Mouse (Mus musculus) hindbrain, embryonic 14.5 days (tissue): ENCODE measurements around the gene Fam160a1. TPM values are rescaled to one million over a fixed set of nuclear protein-coding genes. Genes with fewer than 3 reads are reported as not detected.

Experiments used
- ATAC-seq: fragments of 200-750 bp; cut with Nextera tagmentation; 2 replicates; pipeline ENCODE4 v1.8.0; 2017; ENCODE audit warnings: moderate number of reproducible peaks, mild to moderate bottlenecking, moderate TSS enrichment, moderate library complexity; ENCODE audit not compliant: low FRiP score
- DNase-seq: peaks from one replicate; pipeline ENCODE4 v3.0.0-alpha.2; 2015; ENCODE audit warnings: low spot score
- H3K27ac ChIP-seq: fragments of 300-500 bp; sonication (generic); 2 replicates; pipeline ENCODE4 v1.5.1; 2014; ENCODE audit warnings: mild to moderate bottlenecking, moderate library complexity
- H3K27me3 ChIP-seq: fragments of 300-500 bp; sonication (generic); 2 replicates; pipeline ENCODE4 v1.6.1; 2014; ENCODE audit warnings: mild to moderate bottlenecking, low read length, mixed read lengths; ENCODE audit not compliant: control insufficient read depth, insufficient read depth
- H3K36me3 ChIP-seq: fragments of 300-500 bp; sonication (generic); replicated peaks from 2 replicates; pipeline ENCODE4 v1.6.1; 2014; ENCODE audit not compliant: control insufficient read depth, insufficient read depth
- H3K4me1 ChIP-seq: fragments of 300-500 bp; sonication (generic); replicated peaks from 2 replicates; pipeline ENCODE4 v1.6.1; 2014; ENCODE audit warnings: antibody characterized with exemption, low read length, mixed read lengths; ENCODE audit not compliant: control insufficient read depth, insufficient read depth
- H3K4me2 ChIP-seq: fragments of 300-500 bp; sonication (generic); replicated peaks from 2 replicates; pipeline ENCODE4 v1.6.1; 2014; ENCODE audit warnings: mild to moderate bottlenecking, moderate library complexity
- H3K4me3 ChIP-seq: fragments of 300-500 bp; sonication (generic); replicated peaks from 2 replicates; pipeline ENCODE4 v1.5.1; 2014; ENCODE audit warnings: mild to moderate bottlenecking, low read length
- H3K9ac ChIP-seq: fragments of 300-500 bp; sonication (generic); 2 replicates; pipeline ENCODE4 v1.6.1; 2014
- H3K9me3 ChIP-seq: fragments of 300-500 bp; sonication (generic); 2 replicates; pipeline ENCODE4 v1.6.1; 2016; ENCODE audit warnings: low read length; ENCODE audit not compliant: control insufficient read depth
- WGBS: fragments of 180-500 bp; shearing (Covaris S2); extraction: QIAGEN DNeasy Blood & Tissue Kit; methylation state at CpG from one replicate; pipeline ENCODE4 v1.1.7; 2014; 5-methylcytosine and 5-hydroxymethylcytosine counted together
- polyA plus RNA-seq: library from polyadenylated mRNA; unstranded; fragments of >200 nt; fragmentation: Nextera tagmentation; extraction: Ambion mirVana; gene quantifications from 2 replicates; pipeline ENCODE4 v1.2.1, GENCODE M21; 2014

Fam160a1 gene
- polyA plus RNA-seq, 1 experiment from 2014 or later = 0.37 TPM

DNA sequence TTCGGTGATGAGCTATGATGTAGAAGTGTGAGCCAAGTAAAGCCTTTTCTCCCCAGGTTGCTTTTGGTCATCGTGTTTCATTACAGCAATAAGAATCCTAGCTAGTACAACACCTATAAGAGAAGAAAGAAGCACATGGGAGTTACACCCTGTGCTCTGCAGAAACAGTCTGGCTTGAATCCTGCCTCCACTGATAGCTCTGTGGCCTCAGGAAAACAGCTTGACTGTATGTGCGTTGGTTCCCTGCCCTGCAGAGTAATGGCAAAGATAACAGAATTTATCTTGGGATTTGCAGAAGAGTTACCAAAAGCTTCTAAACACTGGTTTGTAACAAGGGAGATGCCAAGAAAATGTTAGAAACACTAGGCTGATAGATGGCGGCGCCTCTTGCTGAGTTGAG, 5.1 kb downstream of the Fam160a1 start:
- WGBS = 93% methylated on average over 5 of the region's 5 CpGs
- no peak overlapping the region for H3K9ac ChIP-seq

DNA sequence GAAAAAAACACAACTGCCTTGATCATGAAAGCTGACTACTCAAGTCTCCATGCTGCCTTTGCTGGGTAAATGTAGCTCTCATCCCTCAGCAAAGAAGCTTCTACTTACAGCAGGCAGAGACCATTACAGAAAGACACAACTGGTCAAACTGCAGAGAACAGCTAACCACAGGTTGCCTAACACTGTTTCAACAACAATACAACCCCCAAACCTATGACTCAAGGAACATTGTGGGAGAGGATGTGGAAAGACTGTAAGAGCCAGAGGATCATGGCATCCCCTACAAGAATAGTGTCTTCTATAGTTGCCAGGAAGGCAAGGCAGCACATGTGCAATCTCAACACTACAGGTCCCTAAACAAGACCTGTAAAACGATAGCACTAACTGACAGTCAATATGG, 23.9 kb downstream of the Fam160a1 start:
- WGBS = 33% methylated on average over 1 of the region's 1 CpGs
- no peaks in the 10 kb centered on the region for H3K36me3 ChIP-seq
- no peaks in the 10 kb centered on the region for H3K9me3 ChIP-seq
- H3K27me3 ChIP-seq = no peaks in the 10 kb centered on the region
- no peaks in the 10 kb centered on the region for H3K4me1 ChIP-seq
- H3K4me3 ChIP-seq = no peak overlapping the region
- ATAC-seq (no peak), DNase-seq (no peak)
- H3K9ac ChIP-seq = no peak overlapping the region
- no peak overlapping the region for H3K27ac ChIP-seq
- no peak overlapping the region for H3K4me2 ChIP-seq

More for the DNA sequence above, 5.1 kb downstream of the Fam160a1 start:
- no peaks in the 10 kb centered on the region for H3K9me3 ChIP-seq
- no peak overlapping the region for H3K4me2 ChIP-seq
- no peak overlapping the region for H3K4me3 ChIP-seq
- no peaks in the 10 kb centered on the region for H3K36me3 ChIP-seq
- no peaks in the 10 kb centered on the region for H3K27me3 ChIP-seq
- DNase-seq (no peak), ATAC-seq (no peak)
- H3K4me1 ChIP-seq = no peaks in the 10 kb centered on the region
- no peak overlapping the region for H3K27ac ChIP-seq

DNA sequence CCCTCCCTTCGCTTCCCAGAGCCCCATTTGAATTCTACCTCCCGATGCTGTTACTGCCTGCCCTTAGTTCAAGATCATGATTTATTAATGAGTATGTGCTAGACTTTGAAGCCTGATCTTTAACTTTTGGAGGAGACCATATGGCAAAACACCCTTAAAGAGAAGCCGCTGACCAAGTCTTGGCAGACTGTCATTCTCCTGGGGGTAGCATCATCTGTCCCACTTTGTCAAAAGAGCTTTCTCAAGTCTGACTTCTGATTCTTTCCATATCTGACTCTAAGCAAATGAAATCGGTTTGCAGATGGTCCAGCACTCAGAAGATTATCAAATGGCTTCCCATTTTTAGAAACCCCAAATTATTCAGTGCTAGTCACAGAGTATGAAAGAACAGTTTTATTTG, 27.3 kb downstream of the Fam160a1 start:
- Histone ChIP-seq H3K9me3 (no peaks in the 10 kb centered on the region), H3K4me3 (no peak overlapping the region), H3K9ac (no peak overlapping the region), H3K27me3 (no peaks in the 10 kb centered on the region), H3K27ac (no peak overlapping the region), H3K36me3 (no peaks in the 10 kb centered on the region), H3K4me1 (no peaks in the 10 kb centered on the region), H3K4me2 (no peak overlapping the region)
- WGBS = 52% methylated on average over 4 of the region's 4 CpGs
- ATAC-seq (no peak), DNase-seq (no peak)

- Histone ChIP-seq H3K27ac (no peak overlapping the region), H3K4me3 (no peak overlapping the region), H3K27me3 (no peaks in the 10 kb centered on the region), H3K4me1 (no peaks in the 10 kb centered on the region), H3K9me3 (no peaks in the 10 kb centered on the region), H3K4me2 (no peak overlapping the region), H3K9ac (no peak overlapping the region), H3K36me3 (no peaks in the 10 kb centered on the region)
- 78% methylated on average over 8 of the region's 8 CpGs for WGBS
- no peak for ATAC-seq
- DNase-seq = no peak
Measured at GRCm38 (mm10) chr3:85786501-85786900, 30.6 kb downstream of the Fam160a1 start.

DNA sequence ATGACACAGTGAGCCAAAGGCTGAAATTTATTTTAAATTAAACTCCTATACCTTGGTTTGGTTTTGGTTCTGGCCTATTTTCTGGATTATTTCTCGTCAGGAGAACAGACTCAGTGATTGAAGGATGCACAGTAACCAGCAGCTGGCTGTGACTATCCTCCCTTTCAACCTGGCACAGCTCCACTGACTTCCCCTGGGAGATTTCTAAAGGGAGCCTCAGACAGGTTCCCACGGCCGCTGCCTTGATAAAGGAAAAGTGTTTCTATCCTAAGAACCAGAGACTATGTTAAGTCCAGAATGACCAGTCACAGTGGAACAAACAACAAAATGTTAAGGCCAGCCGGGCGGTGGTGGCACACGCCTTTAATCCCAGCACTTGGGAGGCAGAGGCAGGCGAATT, 36.2 kb downstream of the Fam160a1 start:
- no peak overlapping the region for H3K4me3 ChIP-seq

DNA sequence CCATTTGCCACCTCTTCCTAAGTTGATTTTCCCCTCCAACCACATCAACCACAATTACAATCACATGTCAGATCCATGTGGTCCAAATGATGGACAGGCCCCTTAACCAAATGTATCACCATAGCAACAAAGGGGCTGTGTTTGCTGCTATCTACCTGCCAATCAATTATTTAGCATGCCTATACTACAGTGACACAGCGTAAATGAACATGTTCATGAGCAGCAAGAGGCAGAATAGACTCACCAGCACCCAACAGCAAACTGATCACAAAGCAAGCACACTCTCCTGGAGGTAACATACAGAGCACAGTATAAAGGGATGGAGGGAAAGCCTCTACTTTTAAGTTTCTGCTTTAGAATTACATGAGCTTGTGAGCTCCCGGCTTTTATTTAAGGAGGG, 36.8 kb downstream of the Fam160a1 start:
- Histone ChIP-seq H3K4me2 (no peak overlapping the region), H3K4me3 (no peak overlapping the region), H3K9ac (no peak overlapping the region), H3K27ac (no peak overlapping the region), H3K9me3 (no peaks in the 10 kb centered on the region), H3K36me3 (no peaks in the 10 kb centered on the region), H3K4me1 (no peaks in the 10 kb centered on the region), H3K27me3 (no peaks in the 10 kb centered on the region)
- ATAC-seq (0 out of 2 replicates have a peak, but pooled peaks have one; percentile 31), DNase-seq (no peak)
- 41% methylated on average over 2 of the region's 2 CpGs for WGBS

More for the DNA sequence above, 36.2 kb downstream of the Fam160a1 start:
- no peak for ATAC-seq
- Histone ChIP-seq H3K4me2 (no peak overlapping the region), H3K4me1 (no peaks in the 10 kb centered on the region), H3K36me3 (no peaks in the 10 kb centered on the region), H3K9me3 (no peaks in the 10 kb centered on the region), H3K9ac (no peak overlapping the region), H3K27me3 (no peaks in the 10 kb centered on the region), H3K27ac (no peak overlapping the region)
- WGBS = 66% methylated on average over 7 of the region's 7 CpGs
- no peak for DNase-seq

- Histone ChIP-seq H3K9ac (no peak overlapping the region), H3K4me3 (no peak overlapping the region), H3K36me3 (no peaks in the 10 kb centered on the region), H3K9me3 (no peaks in the 10 kb centered on the region), H3K4me1 (no peaks in the 10 kb centered on the region), H3K27ac (no peak overlapping the region), H3K27me3 (no peaks in the 10 kb centered on the region), H3K4me2 (no peak overlapping the region)
- WGBS = 71% methylated on average over 2 of the region's 2 CpGs
- no peak for DNase-seq
- no peak for ATAC-seq
Measured at GRCm38 (mm10) chr3:85777841-85778240, 39.2 kb downstream of the Fam160a1 start.

GRCm38 (mm10) chr3:85777356-85777755, 39.7 kb downstream of the Fam160a1 start:
- Histone ChIP-seq H3K27ac (no peak overlapping the region), H3K27me3 (no peaks in the 10 kb centered on the region), H3K36me3 (no peaks in the 10 kb centered on the region), H3K4me1 (no peaks in the 10 kb centered on the region), H3K9ac (no peak overlapping the region), H3K9me3 (no peaks in the 10 kb centered on the region), H3K4me3 (no peak overlapping the region), H3K4me2 (no peak overlapping the region)
- no peak for ATAC-seq
- 88% methylated on average over 4 of the region's 4 CpGs for WGBS
- no peak for DNase-seq

DNA sequence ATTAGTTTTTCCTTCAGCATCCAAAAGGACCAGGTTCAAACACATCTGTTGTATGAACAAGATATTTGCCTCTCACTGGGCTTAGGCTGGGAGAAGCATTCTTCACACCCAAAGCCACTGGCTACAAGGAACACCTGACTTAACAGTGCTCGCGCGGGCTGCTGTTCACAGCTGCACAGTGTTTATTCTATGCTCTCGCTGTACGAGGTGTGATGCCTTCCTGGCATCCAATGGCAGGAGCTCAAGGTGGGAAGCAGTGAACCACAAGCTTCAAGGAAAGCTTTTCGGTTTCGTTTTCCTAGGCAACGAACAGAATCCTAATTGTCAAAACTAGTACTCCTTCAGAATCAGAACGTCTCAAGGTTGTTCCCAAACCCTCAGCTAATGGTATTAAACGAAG, 40.4 kb downstream of the Fam160a1 start:
- Histone ChIP-seq H3K4me3 (no peak overlapping the region), H3K27me3 (no peaks in the 10 kb centered on the region), H3K27ac (no peak overlapping the region), H3K9me3 (no peaks in the 10 kb centered on the region), H3K4me1 (no peaks in the 10 kb centered on the region), H3K9ac (no peak overlapping the region), H3K36me3 (no peaks in the 10 kb centered on the region), H3K4me2 (no peak overlapping the region)
- DNase-seq (no peak), ATAC-seq (no peak)
- 81% methylated on average over 10 of the region's 10 CpGs for WGBS

- Histone ChIP-seq H3K9me3 (no peaks in the 10 kb centered on the region), H3K36me3 (no peaks in the 10 kb centered on the region), H3K4me2 (no peak overlapping the region), H3K27me3 (no peaks in the 10 kb centered on the region), H3K4me3 (no peak overlapping the region), H3K9ac (no peak overlapping the region), H3K4me1 (no peaks in the 10 kb centered on the region), H3K27ac (no peak overlapping the region)
- no peak for ATAC-seq
- no peak for DNase-seq
- 78% methylated on average over 6 of the region's 6 CpGs for WGBS
Measured at GRCm38 (mm10) chr3:85776126-85776525, 41.0 kb downstream of the Fam160a1 start.
